Mouse (Mus musculus) spleen, adult 2 months (tissue): ENCODE results near the gene Ccr7. TPM values are rescaled to one million over a fixed set of nuclear protein-coding genes. Genes with fewer than 3 reads are reported as not detected.

Experiments
- DNase-seq, 2 experiments: peaks; one replicate each; pipeline versions ENCODE4 v3.0.0 to v3.0.0-alpha.2; 2012 to 2021; ENCODE audit warnings: low spot score in 2 of 2, low read depth in 1 of 2
- H3K27ac ChIP-seq: fragments of 200-500 bp; 2 replicates; pipeline ENCODE4 v1.5.1; 2012; ENCODE audit warnings: low read length, inconsistent platforms; ENCODE audit not compliant: insufficient read depth
- H3K27me3 ChIP-seq: fragments of 200-500 bp; 2 replicates; pipeline ENCODE4 v1.6.1; 2012; ENCODE audit warnings: mild to moderate bottlenecking, moderate library complexity, low read length, inconsistent platforms; ENCODE audit not compliant: control insufficient read depth, insufficient read depth
- H3K36me3 ChIP-seq: fragments of 200-500 bp; 2 replicates; pipeline ENCODE4 v1.6.1; 2012; ENCODE audit warnings: mild to moderate bottlenecking, low read length, inconsistent platforms; ENCODE audit not compliant: control insufficient read depth, insufficient read depth
- H3K4me1 ChIP-seq: fragments of 200-500 bp; 2 replicates; pipeline ENCODE4 v1.6.1; 2011; ENCODE audit warnings: inconsistent platforms; ENCODE audit not compliant: control insufficient read depth, insufficient read depth, insufficient read length
- H3K4me3 ChIP-seq: fragments of 200-500 bp; 2 replicates; pipeline ENCODE4 v1.5.1; 2011; ENCODE audit warnings: mild to moderate bottlenecking, inconsistent platforms; ENCODE audit not compliant: insufficient read depth, insufficient read length; ENCODE audit errors: extremely low read depth
- CTCF ChIP-seq: fragments of 200-500 bp; IDR thresholded peaks from 2 replicates; pipeline ENCODE4 v1.5.1; 2011; ENCODE audit warnings: mild to moderate bottlenecking, inconsistent platforms; ENCODE audit not compliant: insufficient read depth, insufficient read length, insufficient replicate concordance; ENCODE audit errors: extremely low read depth
- POLR2A ChIP-seq: fragments of 200-500 bp; IDR thresholded peaks from 2 replicates; pipeline ENCODE4 v1.6.1; 2011; ENCODE audit warnings: low read depth, low read length, inconsistent platforms
- WGBS: fragments of 180-500 bp; shearing (Covaris S2); methylation state at CpG from one replicate; pipeline ENCODE4 v1.1.7; 2018; 5-methylcytosine and 5-hydroxymethylcytosine counted together
- polyA plus RNA-seq: library from polyadenylated mRNA; depleted of rRNA; stranded (reverse); fragments of >200 nt; gene quantifications from 2 replicates; pipeline ENCODE4 v1.2.3, GENCODE M21; 2012

The Ccr7 gene
- polyA plus RNA-seq, 1 experiment: 135 TPM

DNA sequence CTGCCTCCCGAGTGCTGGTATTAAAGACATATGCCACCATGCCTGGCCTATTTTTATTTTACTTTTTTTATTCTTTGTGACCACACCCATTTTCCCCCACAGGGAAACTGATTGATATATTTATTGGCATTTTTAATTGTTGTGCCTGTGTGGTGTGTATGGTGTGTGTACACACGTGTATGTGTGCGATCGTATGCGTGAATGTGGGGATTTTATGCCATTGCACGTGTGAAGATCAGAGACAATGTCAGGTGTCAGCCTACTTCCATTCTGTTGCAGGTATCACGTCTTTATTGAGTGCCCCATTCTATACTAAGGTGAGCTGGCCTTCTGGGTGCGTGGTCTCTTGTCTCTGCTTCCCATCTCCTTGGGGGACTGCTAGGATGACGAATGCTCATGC lies 940 bp upstream of the Ccr7 start:
- TF ChIP-seq POLR2A (no peak), CTCF (no peak)
- WGBS: 72% methylated on average over 9 of the region's 9 CpGs
- Histone ChIP-seq H3K4me1 (peaks cover 10% of the 10 kb centered on the region; the same call in 1 of the 2 replicates), H3K27me3 (no peaks in the 10 kb centered on the region), H3K4me3 (no peak overlapping the region), H3K36me3 (no peaks in the 10 kb centered on the region; the same call in 1 of the 2 replicates), H3K27ac (peak overlapping the region; percentile 77)
- no peak for DNase-seq

DNA sequence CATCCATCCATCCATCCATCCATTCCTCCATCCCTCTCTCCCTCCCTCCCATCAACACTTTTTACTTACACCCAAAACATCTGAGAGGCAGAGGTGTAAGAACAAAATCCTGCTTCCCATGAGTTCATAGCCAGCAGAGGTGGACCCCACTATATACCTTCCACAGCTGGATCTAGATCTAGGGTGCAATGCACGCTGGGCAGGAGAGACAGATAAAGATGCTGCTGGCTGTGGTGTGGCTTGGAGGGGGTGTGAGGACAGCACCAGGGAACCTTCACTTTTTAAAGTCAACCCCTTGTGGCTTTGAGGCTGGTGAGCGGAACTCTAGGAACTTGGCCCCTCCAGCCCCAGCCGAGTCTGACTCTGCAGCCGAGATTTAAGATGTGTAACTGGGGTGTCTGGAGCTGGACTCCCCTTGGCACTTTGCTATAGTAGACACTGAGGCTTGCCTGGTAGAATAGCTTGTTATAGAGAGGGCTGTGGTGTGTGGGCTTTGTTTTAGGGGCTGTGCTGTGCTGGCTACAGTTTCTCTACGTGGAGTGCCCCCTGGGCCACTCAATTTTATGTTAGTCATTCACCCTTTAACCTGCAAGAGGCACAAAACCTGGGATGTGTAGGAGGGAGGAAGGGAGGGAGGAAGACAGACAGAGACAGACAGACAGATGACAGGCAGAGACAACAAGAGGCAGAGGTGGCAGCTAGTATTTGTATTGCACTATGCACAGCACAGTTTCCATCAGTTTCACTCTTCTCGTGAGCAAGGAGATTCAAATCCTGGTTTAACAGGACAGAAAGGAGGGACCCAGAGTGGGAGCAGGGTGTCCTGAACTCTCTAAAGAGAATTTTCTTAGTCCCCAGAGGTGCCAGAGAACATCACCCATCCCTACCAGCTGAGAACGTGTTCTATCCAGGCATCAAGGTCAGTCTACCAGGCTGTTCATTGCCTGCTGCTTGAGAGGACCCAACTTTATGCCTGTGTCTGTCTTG lies 817 bp downstream of the Ccr7 start:
- Histone ChIP-seq H3K27ac (peak overlapping the region; percentile 92), H3K4me3 (peak overlapping the region; percentile 65), H3K27me3 (no peaks in the 10 kb centered on the region), H3K36me3 (peaks cover 1% of the 10 kb centered on the region), H3K4me1 (peaks cover 14% of the 10 kb centered on the region; the same call in 1 of the 2 replicates)
- no peak for TF ChIP-seq CTCF
- TF ChIP-seq POLR2A: no peak
- WGBS: 31% methylated on average over 7 of the region's 7 CpGs
- DNase-seq: no peak

DNA sequence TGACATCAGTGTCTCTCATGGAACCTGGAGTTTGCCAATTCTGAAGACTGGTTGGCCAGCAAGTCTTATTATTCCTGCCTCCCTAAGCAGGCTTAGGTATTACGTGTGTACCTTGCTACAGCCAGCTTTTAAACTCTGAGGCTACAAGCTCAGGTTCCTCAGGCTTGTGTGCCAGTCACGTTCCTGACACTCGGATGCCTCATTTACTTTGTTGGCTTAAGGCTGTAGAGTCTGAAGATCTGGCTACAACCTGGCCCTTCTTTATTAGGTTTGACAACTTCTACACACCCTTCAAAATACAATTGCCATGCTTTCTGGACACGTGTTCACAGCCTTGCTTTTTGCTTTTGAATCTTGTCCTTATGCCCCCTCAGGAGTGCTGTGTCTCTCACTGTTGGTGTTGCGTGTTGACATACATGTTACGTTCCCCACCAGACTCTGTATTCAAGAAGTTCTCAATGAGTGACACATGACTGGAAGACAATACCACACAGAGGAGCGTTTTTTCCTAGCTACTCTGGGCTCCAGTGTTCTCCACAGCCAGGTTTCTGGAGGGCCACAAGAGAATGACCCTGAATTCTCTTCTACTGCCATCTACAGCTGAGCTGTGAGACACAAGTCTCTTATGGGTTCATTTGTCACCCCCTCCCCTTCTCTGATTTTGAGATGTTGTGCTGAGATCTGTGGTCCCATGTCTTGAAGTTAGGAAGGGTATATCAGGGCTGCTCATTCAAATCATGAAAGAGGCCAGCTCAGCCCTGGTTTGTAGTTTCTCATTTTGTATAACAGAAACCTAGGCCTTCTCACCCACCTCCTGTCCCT lies 2.3 kb downstream of the Ccr7 start:
- peak overlapping the region; percentile 16 for H3K4me3 ChIP-seq
- peaks cover 15% of the 10 kb centered on the region for H3K36me3 ChIP-seq
- no peaks in the 10 kb centered on the region for H3K27me3 ChIP-seq
- no peak for DNase-seq
- TF ChIP-seq POLR2A (no peak), CTCF (no peak)
- peaks cover 28% of the 10 kb centered on the region; the same call in 1 of the 2 replicates for H3K4me1 ChIP-seq
- H3K27ac ChIP-seq: peak overlapping the region; percentile 92
- 76% methylated on average over 7 of the region's 7 CpGs for WGBS

DNA sequence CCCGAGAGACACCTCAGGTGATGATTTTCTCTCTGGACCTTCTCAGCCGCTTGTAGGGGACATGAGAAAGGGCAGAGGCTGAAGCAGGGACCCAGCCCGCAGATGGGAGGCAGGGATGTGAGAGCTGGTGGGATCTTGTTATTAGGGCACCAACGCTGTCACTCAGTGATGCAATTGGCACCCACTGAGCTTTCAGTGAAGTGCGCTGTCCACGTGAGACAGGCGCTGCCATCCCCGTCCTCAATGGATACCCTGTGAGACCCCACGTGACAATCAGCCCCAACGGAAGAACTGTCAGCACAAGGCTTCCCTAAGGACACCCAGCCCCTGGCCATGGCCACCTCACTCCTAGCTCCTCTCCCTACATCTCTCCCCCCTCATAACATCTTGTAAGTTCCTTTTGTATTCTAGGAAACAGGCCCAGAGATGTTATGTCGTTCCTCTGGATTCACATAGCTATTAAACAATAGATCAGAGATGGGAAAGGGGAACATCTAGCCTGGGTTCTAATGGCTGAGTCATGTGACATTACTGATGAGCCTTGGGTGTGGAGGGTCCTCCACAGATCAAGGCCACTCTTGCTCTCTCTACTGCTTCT lies 3.4 kb downstream of the Ccr7 start:
- DNase-seq: no peak
- TF ChIP-seq CTCF (no peak), POLR2A (no peak)
- H3K27ac ChIP-seq: peak overlapping the region; percentile 92
- peaks cover 33% of the 10 kb centered on the region; the same call in 1 of the 2 replicates for H3K4me1 ChIP-seq
- peaks cover 23% of the 10 kb centered on the region for H3K36me3 ChIP-seq
- H3K27me3 ChIP-seq: no peaks in the 10 kb centered on the region
- H3K4me3 ChIP-seq: peak overlapping the region; percentile 16; the same call in 1 of the 2 replicates
- 78% methylated on average over 11 of the region's 11 CpGs for WGBS

DNA sequence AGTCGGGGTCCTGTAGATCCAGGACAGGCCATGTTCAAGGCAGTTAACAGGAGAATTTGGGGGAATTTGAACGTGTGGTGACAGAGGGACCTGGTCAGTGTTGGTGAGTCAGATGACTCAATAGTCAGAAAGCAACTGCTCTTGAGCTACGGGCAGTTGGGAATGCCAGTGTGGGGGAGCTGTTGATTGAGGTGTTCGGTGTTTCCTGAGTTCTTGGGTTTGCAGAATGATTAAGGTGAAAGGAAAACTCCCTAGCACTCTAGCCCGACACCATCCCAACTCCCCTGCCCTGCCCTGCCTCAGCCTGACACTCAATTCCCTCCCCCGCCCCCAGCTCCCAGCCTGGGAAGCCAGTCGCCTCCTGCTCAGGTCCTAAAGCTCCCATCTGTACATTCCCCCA lies 4.0 kb downstream of the Ccr7 start:
- TF ChIP-seq CTCF (no peak), POLR2A (no peak)
- no peaks in the 10 kb centered on the region for H3K27me3 ChIP-seq
- H3K27ac ChIP-seq: peak overlapping the region; percentile 92
- 66% methylated on average over 7 of the region's 7 CpGs for WGBS
- no peak for DNase-seq
- peak overlapping the region; percentile 16; the same call in 1 of the 2 replicates for H3K4me3 ChIP-seq
- H3K36me3 ChIP-seq: peaks cover 26% of the 10 kb centered on the region
- H3K4me1 ChIP-seq: peaks cover 30% of the 10 kb centered on the region; the same call in 1 of the 2 replicates

DNA sequence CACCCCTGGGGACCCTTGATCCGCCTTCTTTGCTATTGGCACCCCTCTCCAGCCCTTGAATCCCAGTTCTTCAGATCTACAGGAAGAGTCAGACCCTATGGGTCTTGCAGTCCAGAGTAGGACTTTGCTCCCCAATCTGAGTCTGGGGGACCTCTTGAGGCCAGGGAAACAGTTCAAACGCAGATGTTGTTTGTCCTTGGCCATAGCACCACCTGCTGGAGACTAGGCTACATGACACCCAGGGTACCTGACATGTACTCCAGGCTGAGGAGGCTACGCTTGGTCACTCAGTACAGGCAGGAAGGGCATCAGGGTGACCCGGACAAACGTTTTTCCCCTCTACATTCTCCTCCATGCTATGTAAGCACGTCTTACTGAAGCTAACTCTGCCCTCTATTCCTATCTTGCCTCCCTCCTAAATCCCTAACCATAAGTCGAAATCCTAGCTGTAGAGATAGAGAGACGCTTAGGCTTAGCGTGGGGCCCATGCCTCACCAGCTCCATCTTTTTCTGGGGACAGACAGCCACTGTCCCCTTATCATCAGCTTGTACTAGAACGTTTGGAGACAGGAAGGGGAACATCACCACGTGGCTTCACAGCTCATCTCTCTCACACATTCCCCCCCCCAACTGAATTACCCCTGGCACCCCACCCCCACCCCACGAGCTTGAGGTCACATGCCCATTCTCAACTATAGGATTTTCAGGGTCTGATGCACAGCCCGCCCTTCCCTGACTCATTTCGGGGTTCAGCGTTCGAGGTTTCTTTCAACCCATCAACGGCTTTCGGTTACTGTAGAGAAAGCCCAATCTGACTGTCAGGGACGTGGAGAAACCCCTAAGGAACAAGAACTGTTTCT lies 4.7 kb downstream of the Ccr7 start:
- peak; percentile 81 to 82 for DNase-seq
- Histone ChIP-seq H3K27ac (peak overlapping the region; percentile 92), H3K4me1 (peaks cover 36% of the 10 kb centered on the region)

More for the DNA sequence above, 4.7 kb downstream of the Ccr7 start:
- TF ChIP-seq CTCF: peak; percentile 90; the same call in 1 of the 2 replicates
- TF ChIP-seq POLR2A: no peak
- H3K36me3 ChIP-seq: peaks cover 33% of the 10 kb centered on the region
- 23% methylated on average over 19 of the region's 19 CpGs for WGBS
- H3K4me3 ChIP-seq: peak overlapping the region; percentile 18; the same call in 1 of the 2 replicates
- no peaks in the 10 kb centered on the region for H3K27me3 ChIP-seq
